In the genomic region with DNA sequence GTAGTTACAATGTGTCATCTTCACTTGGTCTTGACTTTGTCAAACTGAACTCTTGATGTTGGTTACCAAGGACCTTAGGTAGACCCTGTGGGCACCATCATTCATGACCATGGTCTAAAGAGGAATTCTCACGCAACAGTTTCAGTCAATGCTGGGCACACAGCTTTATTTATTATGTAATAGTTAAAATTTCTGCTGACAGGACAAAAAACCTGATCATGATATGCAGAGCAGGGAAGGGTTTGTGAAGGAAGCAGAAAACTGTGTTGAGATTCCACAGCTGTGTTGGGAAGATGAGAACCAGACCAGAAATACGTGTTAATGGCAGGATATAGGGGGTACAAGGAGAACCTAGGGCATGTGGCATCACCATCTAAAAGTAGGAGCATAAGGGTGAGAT, we compare ENCODE assay signal across 20 mouse cellular contexts.
"Had no signal": no experiment of that assay in that cellular context is flagged by ENCODE, and none has a peak within 500 bp of the region (broad histone marks: within the 10 kb centered on the region; RNA-seq: fewer than 3 reads in every experiment).

No protein-coding gene starts in this region.

- H3K4me1 ChIP-seq: embryonic facial prominence, embryonic 10.5 days; embryonic facial prominence, embryonic 12.5 days; embryonic facial prominence, embryonic 13.5 days; embryonic facial prominence, embryonic 15.5 days; forebrain, embryonic 10.5 days; forebrain, embryonic 12.5 days; forebrain, embryonic 13.5 days; forebrain, embryonic 15.5 days had no signal

- H3K27ac ChIP-seq: embryonic facial prominence, embryonic 10.5 days; embryonic facial prominence, embryonic 12.5 days; embryonic facial prominence, embryonic 13.5 days; embryonic facial prominence, embryonic 15.5 days; forebrain, embryonic 10.5 days; forebrain, embryonic 12.5 days; forebrain, embryonic 13.5 days; forebrain, embryonic 15.5 days; gastrocnemius, adult 2 months; heart, adult 2 months; heart, embryonic 10.5 days had no signal

- H3K9ac ChIP-seq: embryonic facial prominence, embryonic 12.5 days; embryonic facial prominence, embryonic 13.5 days; embryonic facial prominence, embryonic 15.5 days; forebrain, embryonic 12.5 days; forebrain, embryonic 13.5 days; forebrain, embryonic 15.5 days; forebrain, postnatal 0 days had no signal

- H3K27me3 ChIP-seq: embryonic facial prominence, embryonic 12.5 days; embryonic facial prominence, embryonic 13.5 days; embryonic facial prominence, embryonic 15.5 days; forebrain, embryonic 12.5 days; forebrain, embryonic 13.5 days; forebrain, embryonic 15.5 days had no signal

- H3K36me3 ChIP-seq: embryonic facial prominence, embryonic 10.5 days; embryonic facial prominence, embryonic 12.5 days; embryonic facial prominence, embryonic 13.5 days; embryonic facial prominence, embryonic 15.5 days; forebrain, embryonic 10.5 days; forebrain, embryonic 12.5 days; forebrain, embryonic 15.5 days; heart, embryonic 10.5 days had no signal

- H3K4me3 ChIP-seq: embryonic facial prominence, embryonic 10.5 days; embryonic facial prominence, embryonic 12.5 days; embryonic facial prominence, embryonic 13.5 days; embryonic facial prominence, embryonic 15.5 days; erythroblast, embryonic 14.5 days; forebrain, embryonic 10.5 days; forebrain, embryonic 12.5 days; forebrain, embryonic 13.5 days; forebrain, embryonic 15.5 days; gastrocnemius, adult 2 months; heart, adult 2 months; heart, embryonic 10.5 days had no signal

- DNase-seq: cerebellum, adult 9-11 months; cerebellum, postnatal 10 days; cerebellum, postnatal 14 days; cerebellum, postnatal 25 days; cerebellum, postnatal 36 days; embryo, embryonic 11 days; forebrain, postnatal 0 days; gastrocnemius, postnatal 10 days had no signal

- H3K9me3 ChIP-seq: embryonic facial prominence, embryonic 10.5 days; embryonic facial prominence, embryonic 12.5 days; embryonic facial prominence, embryonic 13.5 days; embryonic facial prominence, embryonic 15.5 days; forebrain, embryonic 10.5 days; forebrain, embryonic 12.5 days; forebrain, embryonic 13.5 days; forebrain, embryonic 15.5 days; heart, embryonic 10.5 days had no signal

- H3K4me2 ChIP-seq: embryonic facial prominence, embryonic 12.5 days; embryonic facial prominence, embryonic 13.5 days; embryonic facial prominence, embryonic 15.5 days; forebrain, embryonic 12.5 days; forebrain, embryonic 13.5 days; forebrain, embryonic 15.5 days had no signal
